Mouse (Mus musculus) CH12.LX (cell line): ENCODE results near the gene Esr1.

Experiments
- BHLHE40 ChIP-seq: IDR thresholded peaks from 2 replicates; pipeline ENCODE4 v1.6.1; 2011; ENCODE audit warnings: mild to moderate bottlenecking, low read depth, low read length, improper control_type of control experiment
- CTCF ChIP-seq, 2 experiments: IDR thresholded peaks in 1 of 2; conservative IDR thresholded peaks in 1 of 2; 2 replicates each; pipeline ENCODE4 v1.5.1; 2011 to 2012; ENCODE audit warnings: low read depth in 2 of 2, low read length in 2 of 2, improper control_type of control experiment in 1 of 2, inconsistent platforms in 1 of 2, mild to moderate bottlenecking in 1 of 2, moderate library complexity in 1 of 2
- EP300 ChIP-seq: IDR thresholded peaks from 2 replicates; pipeline ENCODE4 v1.6.1; 2011; ENCODE audit warnings: low read length, improper control_type of control experiment
- IRF4 ChIP-seq: IDR thresholded peaks from 2 replicates; pipeline ENCODE4 v1.6.1; 2014; ENCODE audit warnings: low read depth, mild to moderate bottlenecking, inconsistent platforms, low read length, improper control_type of control experiment
- MAZ ChIP-seq: IDR thresholded peaks from 2 replicates; pipeline ENCODE4 v1.6.1; 2012; ENCODE audit warnings: low read depth, mild to moderate bottlenecking, inconsistent platforms, low read length, improper control_type of control experiment, moderate library complexity
- MXI1 ChIP-seq: IDR thresholded peaks from 2 replicates; pipeline ENCODE4 v1.6.1; 2011; ENCODE audit warnings: mild to moderate bottlenecking, low read depth, low read length, improper control_type of control experiment
- POLR2A ChIP-seq: IDR thresholded peaks from 2 replicates; pipeline ENCODE4 v1.6.1; 2011; ENCODE audit warnings: low read depth, mild to moderate bottlenecking, improper control_type of control experiment, low read length
- POLR2AphosphoS2 ChIP-seq: IDR thresholded peaks from 2 replicates; pipeline ENCODE4 v1.6.1; 2011; ENCODE audit warnings: low read depth, low read length, improper control_type of control experiment
- RAD21 ChIP-seq: IDR thresholded peaks from 2 replicates; pipeline ENCODE4 v1.6.1; 2011; ENCODE audit warnings: low read depth, mild to moderate bottlenecking, low read length, improper control_type of control experiment, moderate library complexity
- TCF12 ChIP-seq: IDR thresholded peaks from 2 replicates; pipeline ENCODE4 v1.6.1; 2014; ENCODE audit warnings: low read depth, mild to moderate bottlenecking, inconsistent platforms, low read length, improper control_type of control experiment
- USF2 ChIP-seq: conservative IDR thresholded peaks from 2 replicates; pipeline ENCODE4 v1.6.1; 2011; ENCODE audit warnings: low read depth, low read length, improper control_type of control experiment

DNA sequence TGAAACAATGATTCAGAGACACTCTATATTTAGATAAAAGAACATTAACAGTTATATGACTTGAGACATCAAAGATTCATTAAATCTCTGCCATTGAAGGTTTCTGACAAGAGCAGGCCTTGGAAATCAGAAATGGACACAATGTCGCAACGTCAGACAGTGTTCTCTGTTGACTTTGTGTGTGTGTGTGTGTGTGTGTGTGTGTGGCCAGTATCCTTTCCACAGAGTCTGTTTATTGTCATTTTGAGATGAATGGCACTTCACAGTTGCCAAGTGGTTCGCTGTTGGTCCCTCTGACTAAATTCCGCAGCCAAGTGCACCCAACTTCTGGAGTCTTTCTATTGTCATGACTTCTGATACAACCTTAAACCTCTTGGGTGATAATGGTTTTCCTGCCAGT, 362.9 kb downstream of the Esr1 start:
- no peak for TF ChIP-seq EP300
- no peak for TF ChIP-seq CTCF (conservative IDR thresholded peaks at IDR 0.05 in 1 of 2, IDR thresholded peaks at IDR 0.05 in 1 of 2; ENCODE audit: low read depth in 2 of 2, low read length in 2 of 2)
- no peak for TF ChIP-seq POLR2A
- no peak for TF ChIP-seq TCF12
- TF ChIP-seq POLR2AphosphoS2, result no peak
- TF ChIP-seq IRF4, result no peak
- TF ChIP-seq RAD21, result no peak
- no peak for TF ChIP-seq BHLHE40
- no peak for TF ChIP-seq MXI1
- TF ChIP-seq MAZ, result no peak
- TF ChIP-seq USF2, result no peak
